Mouse (Mus musculus): ENCODE measurements around the gene Ogg1. TPM values are rescaled to one million over a fixed set of nuclear protein-coding genes. Genes with fewer than 3 reads are reported as not detected.
A peak's percentile ranks its signal among the peaks of the same experiment; 100 is the strongest.

Gene Ogg1
- 11.4 and 13.3 TPM in 2 replicates for polyA plus RNA-seq (2015; fragmentation: Nextera tagmentation; extraction: Ambion mirVana)

- Histone ChIP-seq H3K9me3 (replicated peaks) (no peaks in the 10 kb centered on the region), H3K4me1 (peaks cover 17% of the 10 kb centered on the region), H3K27me3 (no peaks in the 10 kb centered on the region), H3K4me2 (peak within 1 kb of the TSS; percentile 92), H3K4me3 (peak within 1 kb of the TSS; percentile 59), H3K9ac (peak within 1 kb of the TSS; percentile 84), H3K36me3 (ENCODE audit: poor library complexity, severe bottlenecking) (peaks cover 55% of the 10 kb centered on the region), H3K27ac (peak within 1 kb of the TSS; percentile 91)
- ATAC-seq, result peak; percentile 99
- under 1% methylated on average over 51 of the region's 52 CpGs for WGBS
Measured at GRCm38 (mm10) chr6:113326533-113327315, at the start of gene Ogg1. TSS of gene Ogg1 (plus strand) at chr6:113326972.

GRCm38 (mm10) chr6:113281676-113282075 is 45.1 kb upstream of the Ogg1 start:
- no peak overlapping the region for H3K4me3 ChIP-seq

DNA sequence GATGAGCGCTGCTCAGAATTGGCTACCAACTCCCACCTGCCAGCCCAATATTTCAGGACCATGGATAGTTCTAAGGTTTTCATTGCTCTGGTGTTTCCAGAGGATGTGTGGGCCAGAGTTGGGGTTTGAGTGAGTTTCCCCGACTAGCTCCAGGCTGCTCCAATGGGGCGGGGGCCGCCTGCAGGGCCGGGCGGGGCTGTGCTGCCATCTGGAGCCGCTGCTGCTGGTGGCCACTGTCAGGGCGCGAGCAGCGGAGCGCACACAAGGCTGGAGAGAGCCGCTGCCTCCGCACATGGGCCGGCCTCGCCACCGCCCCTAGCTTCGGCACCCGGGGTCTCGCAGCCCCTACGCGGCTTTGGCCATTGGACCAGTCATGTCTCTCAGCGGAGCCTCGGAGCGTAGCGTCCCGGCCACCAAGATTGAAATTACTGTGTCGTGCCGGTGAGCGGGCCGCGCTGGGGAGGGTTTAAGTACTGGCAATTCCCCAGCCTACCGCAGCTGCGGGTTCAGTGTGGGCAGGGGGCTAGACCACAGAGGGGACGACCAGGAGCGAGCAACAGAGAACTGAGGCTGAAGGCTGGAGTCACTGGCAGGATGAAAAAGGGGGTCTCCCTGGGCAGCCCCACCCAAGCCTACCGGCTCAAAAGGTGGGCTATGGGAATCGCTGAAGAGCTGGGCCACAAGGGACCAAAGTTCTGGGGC is 44.5 kb upstream of the Ogg1 start, which contains the start of gene Cpne9:
TSS of gene Cpne9 (plus strand) at position 207 of the 702 bp plus-strand sequence.
- H3K27me3 ChIP-seq, result peaks cover 45% of the 10 kb centered on the region
- H3K27ac ChIP-seq, result no peak within 1 kb of the TSS
- peak within 1 kb of the TSS; percentile 59 for H3K4me2 ChIP-seq
- peak within 1 kb of the TSS; percentile 50 for H3K9ac ChIP-seq
- H3K9me3 ChIP-seq (replicated peaks), result no peaks in the 10 kb centered on the region
- peak; percentile 73 for ATAC-seq
- 2% methylated on average over 37 of the region's 37 CpGs for WGBS
- H3K4me3 ChIP-seq, result peak within 1 kb of the TSS; percentile 31
- H3K36me3 ChIP-seq (ENCODE audit: poor library complexity, severe bottlenecking), result peaks cover 32% of the 10 kb centered on the region
- H3K4me1 ChIP-seq, result peaks cover 13% of the 10 kb centered on the region

More at GRCm38 (mm10) chr6:113281676-113282075, 45.1 kb upstream of the Ogg1 start:
- H3K4me1 ChIP-seq, result peaks cover 13% of the 10 kb centered on the region
- no peak overlapping the region for H3K27ac ChIP-seq
- peaks cover 38% of the 10 kb centered on the region for H3K36me3 ChIP-seq (ENCODE audit: poor library complexity, severe bottlenecking)
- 0 out of 2 replicates have a peak, but pooled peaks have one; percentile 33 for ATAC-seq
- WGBS, result 67% methylated on average over 6 of the region's 6 CpGs
- H3K9ac ChIP-seq, result no peak overlapping the region
- no peaks in the 10 kb centered on the region for H3K9me3 ChIP-seq (replicated peaks)
- peaks cover 45% of the 10 kb centered on the region for H3K27me3 ChIP-seq
- no peak overlapping the region; the same call in 1 of the 2 replicates for H3K4me2 ChIP-seq

GRCm38 (mm10) chr6:113282969-113283368 is 43.8 kb upstream of the Ogg1 start:
- peak overlapping the region; percentile 59 for H3K4me2 ChIP-seq
- peaks cover 45% of the 10 kb centered on the region for H3K27me3 ChIP-seq
- H3K9ac ChIP-seq, result peak overlapping the region; percentile 50
- no peaks in the 10 kb centered on the region for H3K9me3 ChIP-seq (replicated peaks)
- under 1% methylated on average over 22 of the region's 22 CpGs for WGBS
- H3K36me3 ChIP-seq (ENCODE audit: poor library complexity, severe bottlenecking), result peaks cover 25% of the 10 kb centered on the region
- peak overlapping the region; percentile 31 for H3K4me3 ChIP-seq
- H3K4me1 ChIP-seq, result peaks cover 13% of the 10 kb centered on the region
- no peak overlapping the region for H3K27ac ChIP-seq
- ATAC-seq, result peak; percentile 57; the same call in 1 of the 2 replicates

DNA sequence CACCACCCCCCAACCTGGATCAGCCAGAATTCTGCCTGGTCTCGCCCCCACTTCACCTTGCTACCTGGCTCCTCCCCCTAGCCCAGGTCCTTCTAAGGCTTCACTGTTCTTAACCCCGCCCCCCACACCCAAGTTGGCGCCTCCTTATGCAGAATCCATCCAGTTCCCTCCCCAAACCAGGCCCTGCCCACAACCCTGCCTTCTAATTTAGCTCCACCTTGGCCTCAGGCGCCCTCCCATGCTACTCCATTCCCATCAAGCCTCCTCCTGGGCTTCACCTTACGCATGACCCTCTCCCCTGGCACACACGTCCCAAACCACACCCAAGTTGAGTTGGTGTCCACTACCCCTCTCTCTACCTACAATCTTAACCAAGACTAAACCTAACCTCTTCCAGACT is 43.3 kb upstream of the Ogg1 start:
- no peak overlapping the region for H3K27ac ChIP-seq
- H3K36me3 ChIP-seq (ENCODE audit: poor library complexity, severe bottlenecking), result peaks cover 19% of the 10 kb centered on the region; the same call in 1 of the 2 replicates
- WGBS, result 5% methylated on average over 6 of the region's 6 CpGs
- H3K9ac ChIP-seq, result no peak overlapping the region
- H3K4me3 ChIP-seq, result no peak overlapping the region
- no peaks in the 10 kb centered on the region for H3K9me3 ChIP-seq (replicated peaks)
- peaks cover 45% of the 10 kb centered on the region for H3K27me3 ChIP-seq
- H3K4me2 ChIP-seq, result no peak overlapping the region
- no peak for ATAC-seq
- H3K4me1 ChIP-seq, result peaks cover 13% of the 10 kb centered on the region

DNA sequence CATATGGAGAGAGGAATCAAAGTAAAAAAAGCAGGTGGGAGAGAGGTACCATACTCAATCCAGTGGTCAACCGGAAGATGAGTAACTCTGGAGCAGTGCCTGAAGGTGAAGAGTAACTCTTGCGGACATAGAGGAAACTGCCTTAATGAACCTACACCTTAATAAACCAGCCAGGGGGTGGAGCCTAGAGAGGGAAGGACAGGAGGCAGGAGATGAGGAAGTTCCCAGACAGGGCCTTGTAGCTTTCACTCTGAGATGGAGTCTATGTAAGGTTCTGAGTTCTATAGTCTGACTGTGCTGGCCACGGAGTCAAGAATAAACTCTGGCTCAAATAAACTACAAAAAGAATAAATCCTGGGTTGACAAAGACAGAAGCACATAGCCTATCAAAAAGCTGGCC is 41.8 kb upstream of the Ogg1 start:
- no peak overlapping the region for H3K27ac ChIP-seq
- H3K4me3 ChIP-seq, result no peak overlapping the region
- no peak overlapping the region for H3K9ac ChIP-seq
- ATAC-seq, result no peak
- H3K4me1 ChIP-seq, result peaks cover 13% of the 10 kb centered on the region
- peaks cover 45% of the 10 kb centered on the region for H3K27me3 ChIP-seq
- no peaks in the 10 kb centered on the region for H3K9me3 ChIP-seq (replicated peaks)
- no peak overlapping the region for H3K4me2 ChIP-seq
- H3K36me3 ChIP-seq (ENCODE audit: poor library complexity, severe bottlenecking), result peaks cover 7% of the 10 kb centered on the region; the same call in 1 of the 2 replicates
- 79% methylated on average over 3 of the region's 3 CpGs for WGBS

DNA sequence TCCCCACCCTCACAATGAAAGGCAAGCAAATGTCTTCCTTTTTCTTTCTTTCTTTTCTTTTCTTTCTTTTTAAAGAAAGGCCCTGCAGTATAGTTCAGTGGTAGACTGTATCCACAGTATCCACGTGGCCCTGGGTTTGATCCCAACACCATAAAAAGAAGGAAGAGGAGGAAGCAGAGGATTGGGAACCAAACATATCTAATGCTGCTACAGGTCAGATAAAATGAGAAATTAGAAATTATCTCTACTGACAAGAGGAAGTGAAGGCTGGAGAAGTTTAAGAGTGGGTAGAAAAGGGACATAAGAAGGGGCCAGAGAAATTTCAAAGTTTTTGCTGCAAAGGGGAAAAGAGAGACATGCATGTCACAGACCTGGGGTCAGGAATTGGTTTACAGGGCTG is 40.5 kb upstream of the Ogg1 start:
- Histone ChIP-seq H3K27me3 (peaks cover 40% of the 10 kb centered on the region), H3K36me3 (ENCODE audit: poor library complexity, severe bottlenecking) (no peaks in the 10 kb centered on the region), H3K4me1 (peaks cover 13% of the 10 kb centered on the region), H3K9me3 (replicated peaks) (no peaks in the 10 kb centered on the region), H3K27ac (no peak overlapping the region), H3K4me2 (no peak overlapping the region), H3K4me3 (no peak overlapping the region), H3K9ac (no peak overlapping the region)
- WGBS, result 59% methylated on average over 1 of the region's 1 CpGs
- ATAC-seq, result no peak

GRCm38 (mm10) chr6:113287236-113287635 is 39.5 kb upstream of the Ogg1 start:
- Histone ChIP-seq H3K27me3 (peaks cover 31% of the 10 kb centered on the region), H3K4me3 (no peak overlapping the region), H3K9me3 (replicated peaks) (no peaks in the 10 kb centered on the region), H3K9ac (no peak overlapping the region), H3K4me2 (no peak overlapping the region), H3K36me3 (ENCODE audit: poor library complexity, severe bottlenecking) (no peaks in the 10 kb centered on the region), H3K4me1 (peaks cover 8% of the 10 kb centered on the region), H3K27ac (no peak overlapping the region)
- ATAC-seq, result no peak
- WGBS, result 68% methylated on average over 4 of the region's 4 CpGs

- 94% methylated on average over 15 of the region's 15 CpGs for WGBS
- Histone ChIP-seq H3K36me3 (ENCODE audit: poor library complexity, severe bottlenecking) (no peaks in the 10 kb centered on the region), H3K27me3 (peaks cover 10% of the 10 kb centered on the region), H3K4me1 (no peaks in the 10 kb centered on the region), H3K4me3 (no peak overlapping the region), H3K9ac (no peak overlapping the region), H3K27ac (no peak overlapping the region), H3K4me2 (no peak overlapping the region), H3K9me3 (replicated peaks) (no peaks in the 10 kb centered on the region)
- ATAC-seq, result no peak
Measured at GRCm38 (mm10) chr6:113289346-113289745, 37.4 kb upstream of the Ogg1 start.

DNA sequence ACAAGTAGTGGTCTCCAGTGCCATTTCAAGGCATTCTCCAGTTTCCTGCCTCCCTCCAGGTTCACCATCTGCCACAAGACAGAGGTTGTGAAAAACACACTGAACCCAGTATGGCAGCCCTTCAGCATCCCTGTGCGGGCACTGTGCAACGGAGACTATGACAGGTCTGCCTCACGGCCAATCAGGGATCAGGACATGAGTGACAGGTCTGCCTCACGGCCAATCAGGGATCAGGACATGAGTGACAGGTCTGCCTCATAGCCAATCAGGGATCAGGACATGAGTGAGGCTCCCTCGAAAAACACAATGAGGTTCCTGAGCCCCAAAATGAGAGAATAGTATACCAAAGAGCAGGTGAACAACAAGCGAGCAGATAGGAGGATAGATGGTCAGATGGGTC is 36.4 kb upstream of the Ogg1 start:
- peak; percentile 59; the same call in 1 of the 2 replicates for ATAC-seq

GRCm38 (mm10) chr6:113292938-113293337 is 33.8 kb upstream of the Ogg1 start:
- no peaks in the 10 kb centered on the region for H3K4me1 ChIP-seq
- WGBS, result 76% methylated on average over 5 of the region's 5 CpGs
- H3K4me3 ChIP-seq, result no peak overlapping the region

More for the DNA sequence above, 36.4 kb upstream of the Ogg1 start:
- Histone ChIP-seq H3K27me3 (peaks cover under 1% of the 10 kb centered on the region; the same call in 1 of the 2 replicates), H3K4me3 (no peak overlapping the region), H3K36me3 (ENCODE audit: poor library complexity, severe bottlenecking) (no peaks in the 10 kb centered on the region), H3K9ac (no peak overlapping the region), H3K9me3 (replicated peaks) (no peaks in the 10 kb centered on the region), H3K4me2 (no peak overlapping the region), H3K4me1 (no peaks in the 10 kb centered on the region), H3K27ac (no peak overlapping the region)
- 71% methylated on average over 6 of the region's 6 CpGs for WGBS

GRCm38 (mm10) chr6:113296046-113296445 is 30.7 kb upstream of the Ogg1 start:
- H3K4me1 ChIP-seq, result no peaks in the 10 kb centered on the region
- no peak for ATAC-seq
- H3K4me2 ChIP-seq, result no peak overlapping the region
- no peak overlapping the region for H3K9ac ChIP-seq
- H3K27ac ChIP-seq, result no peak overlapping the region
- no peaks in the 10 kb centered on the region for H3K9me3 ChIP-seq (replicated peaks)
- 82% methylated on average over 2 of the region's 2 CpGs for WGBS
- no peaks in the 10 kb centered on the region for H3K27me3 ChIP-seq
- H3K4me3 ChIP-seq, result no peak overlapping the region
- H3K36me3 ChIP-seq (ENCODE audit: poor library complexity, severe bottlenecking), result no peaks in the 10 kb centered on the region

More at GRCm38 (mm10) chr6:113292938-113293337, 33.8 kb upstream of the Ogg1 start:
- Histone ChIP-seq H3K9ac (no peak overlapping the region), H3K4me2 (no peak overlapping the region), H3K27ac (no peak overlapping the region), H3K9me3 (replicated peaks) (no peaks in the 10 kb centered on the region), H3K27me3 (no peaks in the 10 kb centered on the region), H3K36me3 (ENCODE audit: poor library complexity, severe bottlenecking) (no peaks in the 10 kb centered on the region)
- ATAC-seq, result no peak

All from forebrain, embryonic 13.5 days (tissue).